Mouse (Mus musculus) lung, adult 2 months (tissue): ENCODE data around the gene Tmcc2.

ENCODE experiments used
- CTCF ChIP-seq: fragments of 200-500 bp; IDR thresholded peaks from 2 replicates; pipeline ENCODE4 v1.5.1; 2011; ENCODE audit warnings: mild to moderate bottlenecking, low read length, control low read depth; ENCODE audit not compliant: insufficient read depth
- POLR2A ChIP-seq: fragments of 200-500 bp; IDR thresholded peaks from 2 replicates; pipeline ENCODE4 v1.6.1; 2011; ENCODE audit warnings: low read depth, mild to moderate bottlenecking, control low read depth, low read length, borderline replicate concordance; ENCODE audit errors: extremely low read depth

- TF ChIP-seq CTCF (no peak), POLR2A (0 out of 2 replicates have a peak, but pooled peaks have one; percentile 6)
These were observed 7.0 kb downstream of the Tmcc2 start for GRCm38 (mm10) chr1:132384001-132384554.
